Mouse (Mus musculus) retina, postnatal 7 days (tissue): Measurements from ENCODE around the gene Cacna1g.
A peak's percentile ranks its signal among the peaks of the same experiment; 100 is the strongest.

Source experiments
- DNase-seq: peaks from one replicate; pipeline ENCODE4 v3.0.0-alpha.2; 2012; ENCODE audit warnings: low read depth, low spot score

Cacna1g gene

DNA sequence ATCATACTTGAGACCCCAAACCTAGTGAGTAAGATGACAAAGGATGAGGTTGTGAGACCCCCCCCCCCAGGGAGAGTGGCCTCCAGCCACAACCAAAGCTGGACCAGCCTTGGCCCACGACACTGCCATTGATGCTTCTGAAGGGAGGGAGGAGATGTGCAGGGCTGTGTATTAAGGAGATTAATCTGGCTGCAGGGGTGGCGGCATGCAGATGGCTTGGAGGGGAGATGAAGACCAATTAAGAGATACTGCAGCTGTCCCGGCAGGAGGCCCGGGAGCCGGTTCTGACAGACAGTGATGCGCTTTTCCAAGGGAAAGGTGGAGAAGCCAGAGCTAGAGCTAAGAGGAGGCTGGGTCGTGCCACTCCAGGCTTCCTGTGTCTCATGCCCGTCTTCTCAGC is 24.8 kb downstream of the Cacna1g start:
- DNase-seq = no peak

DNA sequence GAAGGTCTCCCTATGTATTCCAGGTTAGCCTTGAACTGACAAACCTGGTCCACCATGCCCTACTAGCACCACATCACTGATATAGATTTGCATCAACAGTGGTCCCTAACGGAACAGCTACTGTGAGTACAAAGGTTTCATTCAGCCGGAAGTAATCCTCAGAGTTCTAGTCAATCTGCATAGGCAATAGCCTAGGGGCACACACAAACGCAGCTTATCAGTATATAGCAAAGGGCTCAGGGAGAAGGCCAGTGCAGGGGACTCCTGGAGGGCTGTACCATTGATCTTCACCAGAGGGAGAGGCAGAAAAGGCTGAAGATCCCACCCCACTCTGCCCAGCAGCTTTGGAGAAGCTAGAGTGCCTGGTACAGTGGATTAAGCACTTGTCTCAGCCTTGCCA is 27.0 kb downstream of the Cacna1g start:
- no peak for DNase-seq

DNA sequence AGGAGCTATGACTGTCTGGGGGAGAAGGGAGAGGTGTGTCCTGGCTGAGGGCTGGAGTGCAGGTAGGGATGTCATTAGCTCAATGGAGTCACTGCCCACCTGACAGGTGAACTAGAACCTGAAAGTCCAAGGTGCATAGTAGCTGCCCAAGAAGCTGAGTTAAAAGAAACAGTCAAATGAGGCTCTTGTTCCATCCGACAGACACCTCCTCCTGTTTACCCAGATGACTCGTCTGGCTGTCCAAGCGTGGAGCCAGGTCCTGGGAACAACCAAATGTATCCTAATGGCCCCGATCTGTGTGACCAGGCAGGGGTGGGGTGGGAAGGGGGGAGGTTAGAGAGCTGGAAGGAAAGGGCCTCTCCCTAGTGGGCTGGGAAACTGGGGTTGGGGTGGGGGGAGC is 28.7 kb downstream of the Cacna1g start:
- DNase-seq = no peak

DNA sequence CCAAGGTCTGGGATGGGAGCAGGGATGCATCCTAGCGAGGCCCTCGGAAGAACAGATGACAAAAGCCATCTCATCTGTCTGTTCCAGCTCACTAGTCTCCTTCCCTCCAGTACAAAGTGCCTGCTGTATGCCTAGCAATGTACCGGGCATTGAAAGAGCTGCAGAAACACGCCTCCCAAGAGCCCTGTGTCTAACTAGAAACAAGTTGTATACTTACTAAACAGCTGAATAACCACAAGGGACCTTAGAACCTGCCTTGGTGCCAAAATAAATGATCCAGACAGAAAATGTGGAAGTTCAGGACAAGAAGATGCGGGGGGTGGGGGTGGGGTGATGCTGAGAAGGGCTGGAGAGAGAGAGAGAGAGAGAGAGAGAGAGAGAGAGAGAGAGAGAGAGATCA is 29.2 kb downstream of the Cacna1g start:
- DNase-seq = no peak

DNA sequence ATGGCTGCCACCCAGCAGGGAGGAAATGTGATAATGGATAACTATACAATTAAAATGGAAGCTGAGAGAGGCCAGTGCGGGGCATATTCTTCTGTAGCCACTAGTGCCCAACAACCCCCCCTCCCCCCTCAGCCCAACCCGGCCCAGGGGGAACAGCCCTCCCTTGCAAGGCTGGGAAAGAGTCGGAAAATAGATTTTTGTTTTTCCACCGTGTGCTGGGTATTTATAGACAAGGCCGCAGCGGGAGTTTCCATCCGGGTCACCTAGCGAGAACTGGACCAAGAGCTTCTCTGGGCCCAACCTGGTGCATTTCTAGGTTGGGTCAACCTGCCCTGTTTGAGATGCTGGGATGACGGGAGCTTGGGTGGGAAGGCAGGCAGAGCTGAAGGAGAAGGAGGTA is 32.2 kb downstream of the Cacna1g start:
- no peak for DNase-seq

DNA sequence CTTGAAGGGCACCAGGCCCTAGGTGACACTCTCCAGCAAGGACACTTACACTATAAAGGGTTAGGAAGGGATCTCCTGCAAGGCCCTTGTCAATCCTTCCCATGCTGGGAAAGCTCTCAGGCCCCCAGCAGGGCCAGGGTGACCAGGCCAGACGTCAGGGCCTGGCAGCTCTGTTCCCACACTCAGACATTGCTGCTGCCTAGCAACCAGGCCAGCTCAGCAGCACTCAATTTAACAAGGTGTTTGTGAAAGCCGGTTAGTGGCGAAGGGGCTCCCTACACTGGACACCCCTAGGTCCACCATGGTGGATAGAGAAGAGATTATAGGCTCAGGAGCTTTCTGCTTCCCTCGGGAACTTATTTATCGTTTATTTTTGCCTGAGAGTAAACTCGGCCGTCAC is 32.9 kb downstream of the Cacna1g start:
- no peak for DNase-seq

DNA sequence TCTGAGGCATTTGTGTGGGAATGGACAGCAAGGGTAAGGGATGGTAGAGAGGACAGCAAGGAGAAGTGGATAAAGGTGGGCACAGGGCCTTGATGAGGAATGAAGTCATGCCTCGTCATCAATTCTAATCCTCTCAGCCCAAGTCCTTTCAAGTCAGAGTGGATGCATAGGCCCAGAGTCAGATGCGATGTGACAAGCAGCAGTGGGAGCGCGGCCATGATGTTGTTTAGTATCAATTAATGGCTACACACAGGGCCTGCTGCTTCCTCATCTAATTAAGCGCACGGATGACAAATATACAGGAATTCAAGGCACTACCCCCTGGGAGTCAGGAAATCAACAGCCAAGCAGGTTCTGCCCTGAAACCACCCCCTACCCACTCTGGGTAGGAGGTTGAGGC is 33.6 kb downstream of the Cacna1g start:
- DNase-seq = no peak

DNA sequence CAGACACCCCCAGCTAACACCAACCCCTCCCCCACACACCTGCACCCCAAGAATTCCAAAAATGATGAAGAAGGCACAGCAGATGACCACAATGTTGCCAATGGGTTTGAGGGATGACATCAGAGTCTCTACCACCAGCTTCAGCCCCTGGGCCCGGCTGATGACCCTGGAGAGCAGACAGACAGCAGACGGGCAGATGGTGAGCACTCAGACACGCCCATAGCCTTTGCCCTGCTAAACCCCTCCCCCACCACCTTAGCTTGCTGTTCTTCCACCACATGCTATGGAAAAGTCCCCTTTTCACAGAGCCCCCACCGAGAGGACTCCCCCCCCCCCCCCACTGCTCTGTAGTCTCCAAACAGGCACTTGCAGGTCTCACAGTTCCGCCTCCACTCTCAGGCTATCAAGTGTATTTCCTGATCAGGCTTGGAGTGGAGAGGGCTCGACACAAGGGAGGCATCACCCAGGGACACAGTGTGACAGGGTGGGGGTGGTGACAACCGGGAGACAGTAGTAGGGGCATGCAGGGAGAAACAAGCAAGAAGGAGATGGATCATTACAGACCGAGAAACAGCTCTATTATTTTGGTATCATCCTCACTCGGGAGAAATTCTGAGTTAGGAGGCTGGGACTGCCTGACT is 44.9 kb downstream of the Cacna1g start:
- no peak for DNase-seq

DNA sequence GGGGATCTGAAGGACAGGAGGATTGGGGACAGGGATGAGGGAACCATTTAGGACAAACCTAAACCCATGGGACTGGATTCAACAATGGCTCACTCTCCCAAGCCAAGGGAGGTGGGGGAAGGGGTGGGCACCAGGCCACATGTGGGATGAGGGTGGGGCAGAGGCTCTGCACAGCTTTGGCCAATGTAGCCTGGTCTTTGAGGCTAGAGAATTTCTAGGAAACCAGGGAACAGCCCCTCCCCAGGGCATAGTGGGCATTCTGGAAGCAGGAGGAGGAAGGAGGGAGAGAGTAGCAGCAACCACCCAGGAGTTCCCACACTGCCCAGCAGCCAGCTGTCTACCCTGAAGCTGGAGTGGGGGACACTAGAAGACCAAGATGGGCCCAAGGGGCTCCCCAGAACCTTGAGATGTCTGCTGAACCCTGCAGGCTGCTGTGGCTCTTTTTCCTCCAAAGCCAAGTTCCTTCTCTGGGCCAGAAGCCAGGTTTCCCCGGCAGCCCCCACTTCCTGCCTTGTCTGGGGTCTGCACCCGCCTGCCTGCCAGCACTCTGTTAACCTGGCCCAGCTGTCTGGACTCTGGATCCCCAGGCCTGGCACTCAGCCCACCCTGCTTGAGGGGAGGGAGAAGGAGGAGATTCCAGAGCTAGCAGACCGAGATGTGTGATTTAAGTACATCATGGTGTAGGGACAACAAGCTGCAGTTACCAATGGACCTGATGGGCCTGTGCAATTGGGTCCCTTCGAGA is 45.7 kb downstream of the Cacna1g start:
- peak; percentile 57 for DNase-seq

DNA sequence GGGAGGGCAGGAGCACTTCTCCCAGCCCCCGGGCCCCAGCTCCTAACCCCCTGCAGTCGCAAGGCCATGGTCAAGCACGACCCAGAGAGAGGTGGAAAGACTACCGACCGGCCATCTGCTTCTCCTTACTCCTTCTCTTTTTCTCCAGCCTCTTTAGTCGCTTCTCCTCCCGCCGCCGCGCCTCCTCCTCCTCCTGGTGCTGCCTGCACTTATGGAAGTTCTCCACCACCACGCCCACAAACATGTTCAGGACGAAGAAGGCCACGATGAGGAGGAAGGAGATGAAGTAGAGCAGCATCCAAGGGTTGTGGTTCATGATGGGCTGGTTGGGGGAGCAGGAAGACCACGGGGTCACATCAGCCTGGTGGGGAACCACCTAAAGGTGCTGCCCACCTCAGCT is 48.3 kb downstream of the Cacna1g start:
- no peak for DNase-seq

DNA sequence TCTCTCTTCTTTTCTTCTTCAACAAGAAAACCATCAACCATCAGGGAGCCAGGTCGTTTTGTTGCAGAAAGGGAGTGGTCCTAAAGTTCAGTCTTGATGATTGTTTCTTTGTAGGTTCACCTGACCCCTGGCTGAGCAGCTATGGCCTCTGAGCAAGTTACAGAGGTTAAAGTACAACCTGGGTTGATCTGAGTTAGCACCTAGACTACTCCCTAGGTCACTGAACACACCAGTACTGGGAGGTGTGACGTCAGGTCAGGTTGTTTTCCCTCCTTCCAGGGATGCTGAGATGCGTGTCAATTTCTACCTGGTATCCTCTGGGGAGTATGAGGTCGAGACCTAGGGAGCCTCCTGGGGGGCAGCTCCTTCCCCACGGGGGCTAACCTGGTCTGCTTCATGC is 48.8 kb downstream of the Cacna1g start:
- no peak for DNase-seq

DNA sequence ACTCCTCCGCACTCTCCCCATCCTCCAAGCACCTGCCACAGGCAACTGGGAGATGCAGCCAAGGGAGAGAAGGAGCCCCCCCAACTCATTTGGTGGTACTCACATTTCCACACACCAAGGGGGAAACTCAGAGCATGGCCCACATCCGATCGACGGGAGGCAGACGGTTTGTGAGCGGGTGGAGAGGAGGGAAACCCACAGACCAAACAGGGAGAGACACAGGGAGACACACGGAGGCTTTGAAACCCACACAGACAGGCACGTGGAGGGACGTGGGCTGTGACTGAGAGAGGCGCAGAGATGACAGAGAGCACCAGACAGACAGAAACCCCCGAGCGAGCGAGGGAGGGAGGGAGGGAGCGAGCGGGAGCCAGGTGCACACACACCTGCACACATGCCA is 49.6 kb downstream of the Cacna1g start:
- DNase-seq = no peak

DNA sequence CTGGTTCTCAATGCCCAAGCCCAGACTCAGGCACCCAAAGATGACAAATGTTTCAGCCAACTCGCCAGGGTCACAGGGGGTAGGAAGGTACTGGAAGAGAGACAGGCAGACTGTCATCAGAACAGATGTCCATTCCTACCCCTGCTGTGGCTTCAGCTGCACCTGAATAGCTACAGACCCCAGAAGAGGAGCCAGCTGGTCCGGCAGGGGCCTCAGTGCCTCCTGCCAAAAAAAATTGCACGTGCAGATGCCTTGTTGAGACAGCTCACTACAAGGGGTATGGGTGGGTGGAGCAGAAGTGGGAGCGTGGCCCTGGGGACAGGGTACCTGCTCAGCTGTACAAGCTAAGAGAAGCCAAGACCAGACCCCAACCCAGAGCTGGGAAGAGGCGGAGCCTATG is 50.1 kb downstream of the Cacna1g start:
- DNase-seq = no peak

DNA sequence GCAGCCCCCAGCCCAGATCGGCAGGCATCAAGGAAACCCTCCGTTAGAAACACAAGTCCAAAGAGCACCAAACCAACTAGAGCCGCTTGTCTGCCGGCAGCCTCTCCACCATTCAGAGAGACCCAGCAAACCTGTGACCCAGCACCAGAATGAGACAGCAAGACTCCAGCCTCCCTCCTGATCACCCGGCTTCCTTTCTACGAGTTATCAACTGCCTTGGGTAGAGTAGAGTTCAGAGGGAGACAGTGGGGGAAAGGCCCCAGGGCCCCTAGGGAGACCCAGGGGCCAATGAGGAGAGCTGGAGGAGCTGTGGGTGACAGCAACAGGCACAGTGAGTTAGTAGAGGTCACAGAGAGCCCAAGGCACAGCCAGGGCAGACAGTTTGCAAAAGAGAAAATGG is 53.0 kb downstream of the Cacna1g start:
- no peak for DNase-seq

DNA sequence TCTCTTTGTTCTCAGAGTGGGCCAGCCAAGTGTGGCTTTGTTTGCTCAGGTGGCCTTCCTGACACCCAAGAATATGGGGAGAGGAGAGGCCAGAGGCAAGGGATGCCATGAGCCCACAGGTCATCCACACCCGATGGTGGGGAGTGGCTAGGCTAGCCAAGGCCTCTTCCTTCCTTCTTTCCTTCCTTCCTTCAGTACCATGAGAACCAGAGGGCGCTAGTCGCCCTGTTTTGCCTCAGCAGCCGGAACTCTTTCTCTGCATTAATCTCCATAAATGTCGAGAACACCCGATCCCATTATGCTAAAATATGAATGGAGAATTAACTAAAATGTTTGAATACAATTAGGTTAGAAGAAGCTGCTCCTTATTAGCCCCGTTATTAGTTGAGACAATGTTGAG is 53.7 kb downstream of the Cacna1g start:
- no peak for DNase-seq

DNA sequence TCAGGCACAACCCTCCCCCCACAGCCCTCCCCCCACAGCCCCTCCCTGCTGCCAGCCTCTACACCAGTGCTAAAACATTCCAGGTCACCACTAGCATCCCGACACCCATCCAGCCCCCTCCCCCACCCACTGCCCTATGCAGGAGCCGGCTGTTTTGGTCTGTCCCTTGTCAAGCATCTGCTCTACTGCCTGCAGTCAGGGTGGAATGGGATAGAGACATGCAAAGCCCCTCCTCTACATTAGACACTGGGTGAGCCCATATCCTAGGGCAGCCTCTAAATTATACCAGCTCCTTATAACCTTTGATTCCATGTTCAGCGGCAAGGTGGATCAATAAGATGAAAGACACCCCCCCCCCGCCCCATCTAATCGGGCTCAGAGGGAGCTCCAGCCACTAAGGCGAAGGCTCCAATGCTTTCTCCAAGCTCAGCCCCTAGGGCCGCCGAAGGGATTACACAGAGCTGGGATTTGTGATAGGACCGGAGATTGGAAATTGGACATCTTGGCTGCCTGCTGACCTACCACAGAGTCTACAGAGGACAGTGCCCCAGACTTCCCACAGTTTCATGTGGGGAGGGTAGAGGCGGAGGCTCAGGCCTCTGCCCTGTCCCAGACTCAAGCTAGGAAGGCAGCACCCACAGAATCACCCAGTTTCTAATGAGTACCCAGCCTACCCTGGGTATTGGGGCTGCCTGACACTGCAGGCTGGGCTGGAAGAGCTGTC is 54.8 kb downstream of the Cacna1g start:
- peak; percentile 63 for DNase-seq

DNA sequence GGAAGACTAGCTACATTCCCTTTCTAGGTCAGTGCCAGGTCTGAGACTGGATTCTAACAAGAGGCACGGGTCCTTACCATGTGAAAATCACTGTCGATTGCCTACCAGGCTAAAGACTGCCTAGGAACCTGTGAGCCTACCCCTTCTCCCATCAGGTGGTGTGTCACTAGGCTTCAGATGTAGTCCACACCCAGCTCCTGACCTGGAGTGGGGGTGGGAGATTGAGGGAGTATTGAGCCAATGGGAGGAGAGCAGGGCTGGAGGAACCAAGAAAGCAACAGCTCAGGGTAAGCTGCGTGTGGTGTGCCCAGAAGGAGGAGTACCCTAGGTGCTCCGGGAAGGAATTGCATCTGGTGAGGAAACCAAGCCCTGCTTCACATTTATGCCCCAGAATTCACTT is 60.0 kb downstream of the Cacna1g start:
- no peak for DNase-seq

DNA sequence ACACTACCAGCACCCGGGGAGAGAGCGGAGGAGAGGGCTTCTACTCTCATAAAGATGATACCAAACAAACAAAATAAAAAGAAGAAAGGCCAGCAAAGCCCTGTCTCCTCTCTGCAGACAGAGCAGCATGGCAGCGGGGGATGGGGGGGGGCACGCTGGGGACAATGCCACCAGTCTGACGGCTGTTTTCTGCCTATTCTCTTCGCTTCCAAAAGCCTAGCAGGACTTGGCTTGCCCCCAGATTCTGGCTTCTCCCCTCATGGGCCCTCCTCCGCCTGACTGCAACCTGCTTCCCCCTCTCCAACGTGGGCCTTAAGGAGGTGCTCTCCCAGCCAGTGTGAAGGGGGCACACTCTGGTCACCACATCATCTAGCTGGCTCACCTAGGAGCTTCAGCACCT is 60.5 kb downstream of the Cacna1g start:
- DNase-seq = no peak

DNA sequence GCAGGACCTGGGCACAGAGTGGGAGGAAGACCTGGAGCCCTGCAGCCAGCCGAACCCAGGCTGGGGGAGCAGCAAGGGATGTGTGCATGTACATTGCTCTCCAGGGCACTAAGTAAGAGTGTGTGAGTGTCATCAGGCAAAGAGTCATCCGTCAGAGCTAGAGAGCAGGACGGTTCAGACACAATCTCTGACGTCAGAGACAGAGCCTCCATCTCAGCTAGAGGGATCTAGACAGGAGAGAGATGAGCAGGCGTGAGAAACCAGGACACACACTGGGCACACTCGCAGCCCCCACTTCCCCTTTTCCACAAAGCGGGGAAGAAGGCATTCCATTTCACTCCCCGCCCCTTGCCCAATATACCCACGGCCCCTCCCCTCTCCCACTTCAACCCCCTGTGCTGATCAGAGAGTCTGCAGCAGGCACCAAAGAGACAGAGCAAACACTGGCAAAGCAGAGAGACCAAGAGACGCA is 61.0 kb downstream of the Cacna1g start:
- no peak for DNase-seq

DNA sequence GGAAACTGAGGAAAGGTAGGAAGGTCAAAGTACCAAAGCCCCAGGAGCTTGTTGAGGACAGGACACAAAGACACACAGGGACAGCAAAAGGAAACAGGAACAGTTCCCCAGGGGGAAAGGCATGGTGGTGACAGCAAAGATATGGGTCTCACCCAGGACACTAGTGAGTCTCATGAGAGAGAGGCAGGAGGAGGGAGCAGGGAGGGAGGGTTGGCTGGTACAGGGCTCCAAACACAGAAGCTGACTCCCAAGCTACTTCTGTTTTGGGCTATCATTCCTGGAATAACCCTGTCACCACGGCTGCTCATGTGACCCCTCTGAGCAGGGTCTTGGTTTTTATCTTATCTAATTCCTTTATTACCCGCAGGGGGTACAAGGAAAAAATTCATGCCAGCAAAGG is 61.4 kb downstream of the Cacna1g start:
- DNase-seq = no peak

DNA sequence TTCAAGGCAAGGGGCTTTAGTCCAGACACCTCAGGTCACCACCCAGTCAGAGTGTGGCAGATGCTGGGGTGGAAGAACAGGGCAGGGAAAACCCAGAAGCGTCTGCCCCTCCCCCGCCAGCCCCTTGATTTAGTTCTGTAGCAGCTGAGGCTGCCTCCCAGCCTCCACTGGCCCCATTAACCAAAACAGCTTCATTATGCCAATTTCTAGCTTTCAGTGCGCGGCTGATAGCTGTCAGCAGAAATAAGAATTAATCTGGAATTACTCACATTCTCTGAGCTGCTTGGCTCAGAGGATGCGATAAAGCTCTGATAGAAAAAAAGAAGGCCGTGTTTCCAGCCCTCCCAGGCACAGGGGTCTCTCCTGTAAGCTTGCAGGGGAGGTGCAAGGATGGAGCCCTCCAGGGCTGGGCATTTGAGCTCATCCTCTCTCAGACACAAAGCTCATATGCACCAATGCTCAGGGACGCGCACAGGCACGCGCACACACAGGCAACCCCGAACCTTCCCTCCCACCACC is 66.1 kb downstream of the Cacna1g start:
- DNase-seq = no peak

DNA sequence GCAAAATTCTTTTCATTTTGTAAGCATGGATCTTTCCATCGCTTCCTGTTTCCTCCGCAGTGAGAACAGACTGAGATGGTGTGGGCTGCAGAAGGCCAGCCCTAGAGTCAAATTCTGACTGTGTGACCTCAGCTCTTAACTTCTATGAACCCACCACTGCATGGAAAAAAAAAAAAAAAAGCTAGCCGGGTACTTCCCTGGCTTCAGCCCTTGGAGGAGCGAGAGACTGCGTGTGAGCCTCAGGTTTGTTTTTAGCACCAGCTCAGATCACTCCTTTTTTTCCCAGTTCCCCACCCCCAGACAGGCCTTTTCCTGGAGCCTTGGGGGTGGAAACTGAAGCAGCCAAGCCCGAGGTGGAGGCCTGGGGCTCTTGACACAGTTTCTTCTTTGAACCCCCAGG is 68.7 kb downstream of the Cacna1g start:
- DNase-seq = no peak
